Comparison of ENCODE assay signal across 14 mouse cellular contexts in the genomic region with DNA sequence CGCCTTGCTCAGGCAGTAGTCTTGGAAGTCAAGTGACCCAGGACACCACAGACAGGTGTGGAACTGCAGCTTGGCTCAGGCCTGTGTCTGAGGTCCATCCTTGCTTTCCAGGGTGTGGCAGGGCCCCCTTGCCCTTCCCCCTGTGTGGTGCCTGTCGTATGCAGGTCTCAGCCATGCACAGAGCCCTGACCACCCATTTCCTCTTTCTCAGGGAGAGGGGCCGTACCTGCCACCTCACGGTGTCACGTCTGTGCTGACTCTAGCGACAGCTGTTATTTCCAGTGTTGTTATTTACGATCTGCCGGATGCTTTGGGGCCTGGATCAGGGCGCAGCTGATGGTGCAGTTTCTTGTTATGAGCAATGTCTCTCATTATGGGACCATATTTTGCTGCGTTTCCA.
"Had no signal": no experiment of that assay in that cellular context is flagged by ENCODE, and none has a peak within 500 bp of the region (broad histone marks: within the 10 kb centered on the region; RNA-seq: fewer than 3 reads in every experiment).

No protein-coding gene starts in this region.

- H3K4me1 ChIP-seq: liver, embryonic 13.5 days; midbrain, embryonic 15.5 days had no signal

- ATAC-seq: liver, postnatal 0 days; midbrain, embryonic 15.5 days had no signal

- H3K36me3 ChIP-seq: limb, embryonic 12.5 days; liver, embryonic 13.5 days; midbrain, embryonic 15.5 days had no signal

- H3K4me3 ChIP-seq: left cerebral cortex, adult 2 months; limb, embryonic 12.5 days; liver, embryonic 13.5 days; midbrain, embryonic 15.5 days had no signal

- H3K27ac ChIP-seq: kidney, postnatal 0 days; left cerebral cortex, adult 2 months; limb, embryonic 12.5 days; liver, embryonic 13.5 days; midbrain, embryonic 15.5 days had no signal

- H3K9me3 ChIP-seq: midbrain, embryonic 15.5 days had no signal

- H3K9ac ChIP-seq: limb, embryonic 12.5 days; liver, embryonic 13.5 days; liver, postnatal 0 days; midbrain, embryonic 15.5 days had no signal

- H3K27me3 ChIP-seq: liver, embryonic 13.5 days; midbrain, embryonic 15.5 days had no signal

- DNase-seq: kidney, adult 11 months; kidney, adult 9 months; kidney, postnatal 4 days; liver; liver, embryonic 13.5 days; liver, postnatal 0 days; lung, postnatal 36 days; right cerebral cortex, postnatal 14 days; thymus, postnatal 36 days had no signal

- H3K4me2 ChIP-seq: limb, embryonic 12.5 days; liver, embryonic 13.5 days; midbrain, embryonic 11.5 days; midbrain, embryonic 15.5 days had no signal
